Mouse (Mus musculus) left cerebral cortex, adult 2 months (tissue): Measurements from ENCODE around the gene Ydjc. TPM values are rescaled to one million over a fixed set of nuclear protein-coding genes. Genes with fewer than 3 reads are reported as not detected.

Experiments
- DNase-seq, 2 experiments: peaks; one replicate each; pipeline ENCODE4 v3.0.0; 2021 to 2022; ENCODE audit warnings: low spot score in 2 of 2, mixed read lengths in 1 of 2; ENCODE audit errors: extremely low spot score in 1 of 2
- H3K27ac ChIP-seq: fragments of 200-600 bp; 2 replicates; pipeline ENCODE4 v1.8.1; 2022
- H3K4me3 ChIP-seq: fragments of 200-600 bp; 2 replicates; pipeline ENCODE4 v1.8.1; 2022
- CTCF ChIP-seq: fragments of 200-600 bp; IDR thresholded peaks from 2 replicates; pipeline ENCODE4 v1.8.1; 2022; ENCODE audit warnings: antibody characterized with exemption, mild to moderate bottlenecking, moderate library complexity
- intact Hi-C: fragments of 180-260 bp; cut with DNase I; formaldehyde crosslinking; loops from one replicate; pipeline ENCODE4 v1.15.1; 2025
- total RNA-seq, 2 experiments: library from RNA; stranded (reverse); gene quantifications; 2 replicates each; pipeline ENCODE4 v1.2.3; 2021

Gene Ydjc
- total RNA-seq, 2 experiments from 2014 or later = 24.0 to 25.4 TPM

DNA sequence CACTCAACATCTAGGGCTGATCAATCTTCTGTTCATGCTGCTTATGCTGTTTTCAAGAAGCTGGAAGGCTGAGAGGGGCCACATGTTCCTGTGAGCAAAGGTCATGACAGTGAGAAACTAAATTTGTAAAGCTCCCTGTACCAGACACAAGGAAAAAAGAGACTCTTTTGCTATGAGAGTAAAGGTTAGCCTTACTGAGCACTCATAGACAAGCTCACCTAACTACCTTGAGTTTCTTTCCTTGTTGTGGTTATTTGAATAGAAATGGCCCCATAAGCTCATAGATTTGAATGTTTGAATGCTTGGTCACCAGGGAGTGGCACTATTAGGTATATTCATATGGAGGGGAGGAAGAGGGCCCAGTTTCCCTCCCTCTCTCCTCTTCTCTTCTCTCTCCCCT lies 22.8 kb downstream of the Ydjc start:
- TF ChIP-seq CTCF = no peak
- no peak for DNase-seq
- H3K4me3 ChIP-seq = no peak overlapping the region
- no peak overlapping the region for H3K27ac ChIP-seq
- intact Hi-C loops = no loop called here

DNA sequence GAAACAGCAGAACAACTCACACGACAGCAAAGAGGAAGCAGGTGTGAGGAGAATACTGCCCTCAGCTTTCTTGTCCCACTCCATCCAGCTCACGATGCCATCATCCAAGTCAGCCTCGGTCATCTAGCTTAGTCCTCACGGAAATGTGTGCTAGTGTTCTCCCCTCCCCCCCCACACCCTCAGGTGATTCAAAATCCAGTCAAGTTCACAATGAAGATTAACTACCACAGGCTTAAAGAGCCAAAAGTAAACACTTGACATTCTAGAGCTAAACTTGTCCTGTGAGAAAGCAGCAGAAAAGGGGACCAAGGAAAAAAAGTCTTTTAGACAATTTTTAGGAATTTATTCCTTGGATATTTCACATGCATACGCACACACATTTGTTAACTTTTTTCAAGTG lies 23.6 kb downstream of the Ydjc start:
- H3K4me3 ChIP-seq = no peak overlapping the region
- intact Hi-C loops = no loop called here
- no peak for DNase-seq
- H3K27ac ChIP-seq = no peak overlapping the region
- TF ChIP-seq CTCF = no peak

DNA sequence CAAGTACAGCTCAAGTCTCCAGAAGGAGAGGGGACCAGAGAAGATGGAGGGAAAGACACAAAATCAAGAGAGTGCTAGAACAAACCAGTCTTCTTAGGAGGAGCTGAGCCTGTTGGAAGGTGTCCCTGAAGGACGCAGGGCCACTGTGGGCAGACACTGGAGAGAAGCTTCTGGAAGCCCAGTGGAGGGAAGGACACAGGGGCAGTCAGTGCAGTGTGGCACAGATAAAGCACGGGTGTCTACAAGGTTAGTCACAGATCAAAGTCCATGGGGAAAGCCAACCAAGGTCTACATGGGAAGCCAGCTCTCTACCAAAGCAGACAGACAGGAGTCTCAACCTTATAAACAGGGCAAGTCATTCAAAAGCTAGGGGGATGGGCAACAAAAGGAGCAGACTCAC lies 31.3 kb downstream of the Ydjc start:
- no peak for DNase-seq
- Histone ChIP-seq H3K4me3 (no peak overlapping the region), H3K27ac (no peak overlapping the region)
- no peak for TF ChIP-seq CTCF
- intact Hi-C loops = no loop called here

DNA sequence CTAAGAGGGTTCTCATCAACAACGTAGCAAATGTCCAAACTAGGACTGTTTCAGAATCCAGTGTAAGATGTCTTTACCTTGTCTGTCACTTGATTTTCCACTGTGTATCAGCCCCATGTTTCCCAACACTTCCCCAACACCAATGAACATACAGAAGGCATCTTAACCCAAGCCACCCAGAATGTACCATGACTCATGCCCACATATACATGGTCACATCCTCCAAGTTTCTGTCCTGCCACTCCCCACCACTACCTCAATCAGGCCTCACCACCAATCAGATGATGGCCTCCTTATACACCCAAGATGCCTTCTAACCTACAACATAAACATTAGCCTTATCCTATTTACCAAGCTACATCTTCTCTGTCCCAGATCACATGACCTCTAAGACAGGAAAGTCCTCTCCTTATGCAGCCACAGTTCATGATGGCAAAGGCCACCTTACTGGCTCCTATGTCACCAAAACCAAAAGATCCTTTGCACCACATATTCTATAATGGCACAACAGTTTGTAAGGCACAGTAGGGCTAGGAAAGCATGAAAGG lies 33.3 kb downstream of the Ydjc start:
- no peak for TF ChIP-seq CTCF
- intact Hi-C loops = no loop called here
- no peak overlapping the region for H3K27ac ChIP-seq
- no peak for DNase-seq
- no peak overlapping the region for H3K4me3 ChIP-seq

DNA sequence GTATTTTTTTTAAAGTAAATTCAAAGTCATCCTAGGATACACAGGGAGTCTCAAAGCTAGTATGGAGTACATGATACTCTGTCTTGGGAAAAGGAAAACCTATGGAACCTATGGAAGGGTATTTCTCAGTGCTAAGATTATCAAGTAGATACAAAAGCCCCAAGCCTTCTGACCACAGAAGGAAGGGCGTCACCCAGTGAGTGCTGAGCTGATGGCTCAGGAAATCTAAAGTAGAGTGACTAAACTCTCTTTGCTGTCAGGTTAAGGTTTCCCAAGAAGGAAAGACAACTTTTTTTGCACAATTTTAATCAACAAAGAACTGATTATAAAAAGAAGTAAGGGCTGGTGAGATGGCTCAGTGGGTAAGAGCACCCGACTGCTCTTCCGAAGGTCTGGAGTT lies 35.3 kb downstream of the Ydjc start:
- Histone ChIP-seq H3K27ac (no peak overlapping the region), H3K4me3 (no peak overlapping the region)
- intact Hi-C loops = no loop called here
- no peak for TF ChIP-seq CTCF
- no peak for DNase-seq

DNA sequence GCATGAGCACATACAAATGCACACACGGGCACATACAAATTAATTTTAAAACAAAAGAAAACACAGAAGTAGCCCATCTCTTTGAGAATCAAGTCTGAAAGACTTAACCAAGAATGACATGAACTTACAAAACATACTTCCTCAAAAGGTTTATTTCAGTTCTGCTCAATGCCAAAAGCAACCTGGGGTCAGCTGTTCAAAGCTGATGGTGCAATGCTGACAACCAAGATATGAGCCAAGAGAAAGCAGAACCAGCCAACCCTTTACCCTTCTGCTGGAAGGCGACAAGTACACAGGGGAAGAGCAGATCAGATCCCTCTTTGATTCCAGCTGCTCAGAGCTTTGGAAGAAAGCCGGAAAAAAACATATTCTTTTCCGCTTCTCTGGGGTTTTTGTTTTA lies 37.0 kb downstream of the Ydjc start:
- Histone ChIP-seq H3K27ac (no peak overlapping the region), H3K4me3 (no peak overlapping the region)
- intact Hi-C loops = no loop called here
- DNase-seq = no peak
- no peak for TF ChIP-seq CTCF

DNA sequence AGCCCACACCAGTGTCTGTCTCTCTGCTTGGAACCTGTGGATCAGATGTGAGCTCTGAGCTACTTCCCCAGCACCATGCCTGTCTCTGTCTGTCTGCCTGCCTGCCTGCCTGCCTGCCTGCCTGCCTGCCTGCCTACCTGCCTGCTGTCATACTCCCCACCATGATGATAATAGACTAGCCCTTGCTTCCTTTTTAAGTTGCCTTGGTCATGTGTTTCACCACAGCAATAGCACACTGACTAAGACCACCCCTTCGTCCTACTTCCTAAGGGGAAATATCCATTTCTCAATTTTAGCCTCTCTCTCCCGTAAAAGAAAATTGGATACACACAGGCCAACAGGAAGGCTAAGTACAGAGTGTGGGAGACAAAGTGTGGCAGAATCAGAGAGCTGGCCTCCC lies 37.7 kb downstream of the Ydjc start:
- Histone ChIP-seq H3K27ac (no peak overlapping the region), H3K4me3 (no peak overlapping the region)
- intact Hi-C loops = no loop called here
- no peak for TF ChIP-seq CTCF
- DNase-seq = no peak

DNA sequence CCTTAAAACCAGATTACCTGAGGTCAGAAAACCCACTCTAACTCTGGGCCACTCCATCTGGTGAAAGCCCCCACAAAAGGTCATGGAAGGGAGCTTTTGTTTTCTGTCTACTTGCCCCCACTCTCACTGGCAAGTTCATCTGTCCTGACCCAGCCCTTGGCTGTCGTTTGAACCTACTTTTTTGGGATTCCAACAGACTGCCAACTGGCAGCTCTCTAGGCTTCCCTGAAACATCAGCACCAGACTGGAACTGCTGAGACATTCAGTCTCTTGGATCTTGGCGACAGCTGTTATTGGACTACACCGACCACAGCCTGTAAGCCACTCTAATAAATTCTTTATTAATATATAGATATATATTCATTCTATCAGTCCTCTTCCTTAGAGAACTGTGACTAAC lies 38.6 kb downstream of the Ydjc start:
- no peak for TF ChIP-seq CTCF
- Histone ChIP-seq H3K4me3 (no peak overlapping the region), H3K27ac (no peak overlapping the region)
- DNase-seq = no peak
- intact Hi-C loops = no loop called here

DNA sequence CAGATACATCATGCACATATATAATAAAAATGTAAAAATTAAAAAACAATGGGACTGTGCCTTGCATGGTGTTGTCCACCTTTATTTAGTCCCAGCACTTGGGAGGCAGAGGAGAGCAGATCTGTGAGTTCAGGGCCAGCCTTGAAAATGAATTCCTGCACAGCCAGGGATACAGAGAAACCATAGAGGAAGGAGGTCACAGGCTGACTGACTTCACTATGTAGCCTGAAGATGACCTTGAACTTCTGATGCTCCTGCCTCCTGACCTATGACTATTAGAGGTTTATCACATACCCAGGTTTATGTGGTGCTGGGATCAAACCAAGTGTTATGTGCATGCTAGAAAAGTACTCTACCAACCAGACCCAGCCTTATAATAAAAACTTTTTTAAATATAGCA lies 41.1 kb downstream of the Ydjc start:
- DNase-seq = no peak
- TF ChIP-seq CTCF = no peak
- Histone ChIP-seq H3K4me3 (no peak overlapping the region), H3K27ac (no peak overlapping the region)
- intact Hi-C loops = no loop called here

DNA sequence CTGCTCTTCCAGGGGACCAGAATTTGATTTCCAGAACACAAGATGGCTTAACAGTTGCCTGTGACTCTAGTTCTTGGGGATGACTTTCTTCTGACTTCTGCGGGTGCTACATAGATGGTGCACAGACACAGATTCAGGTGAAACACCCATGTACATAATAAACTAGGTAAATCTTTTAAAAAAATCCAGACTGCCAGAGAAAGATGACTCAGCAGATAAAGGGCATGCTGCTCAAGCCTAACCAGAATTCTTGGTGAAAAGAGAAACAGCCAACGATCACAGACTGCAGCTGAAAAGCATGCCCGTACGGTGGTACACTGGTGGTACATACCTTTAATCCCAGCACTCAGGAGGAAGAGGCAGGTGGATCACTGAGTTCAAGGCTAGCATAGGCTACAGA lies 49.4 kb downstream of the Ydjc start:
- no peak for TF ChIP-seq CTCF
- intact Hi-C loops = no loop called here
- Histone ChIP-seq H3K4me3 (no peak overlapping the region), H3K27ac (no peak overlapping the region)
- DNase-seq = no peak

DNA sequence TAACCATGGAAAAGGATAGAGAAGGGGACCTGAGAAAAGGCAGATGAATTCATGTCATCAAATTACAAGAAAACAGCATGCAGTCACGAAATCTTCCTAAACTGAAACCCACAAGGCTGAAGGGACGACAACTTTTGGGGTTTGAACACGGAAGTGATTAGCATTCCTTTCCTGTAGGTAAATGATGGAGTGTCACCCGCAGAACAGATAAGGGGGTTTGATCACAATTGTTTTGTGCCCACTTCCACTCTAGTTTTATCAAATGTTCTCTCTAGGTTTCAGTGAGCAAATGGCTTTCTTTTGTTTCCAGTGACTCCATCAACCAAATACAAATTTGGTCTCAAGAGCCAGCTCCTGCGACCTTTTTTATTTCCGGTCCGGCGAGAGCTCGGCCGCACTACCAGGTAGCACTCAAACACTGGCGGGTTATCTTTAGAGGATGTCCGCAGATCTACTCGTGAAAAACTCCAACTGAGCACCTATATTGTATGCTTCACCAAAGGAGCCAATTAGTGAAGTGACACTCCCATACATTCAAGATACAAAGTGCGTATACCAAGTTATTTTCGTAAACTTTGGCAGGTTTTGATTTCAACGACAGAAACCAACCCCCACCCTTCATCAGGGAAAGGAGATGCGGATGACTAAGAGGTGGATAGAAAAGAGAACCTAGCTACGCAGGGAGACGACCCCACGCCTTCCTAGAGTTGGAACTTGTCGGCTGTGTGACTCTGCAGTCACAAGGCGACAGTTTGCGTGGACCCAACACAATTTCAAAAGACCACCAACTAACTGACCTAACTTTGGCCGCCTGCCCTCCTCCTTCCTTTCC lies 55.9 kb downstream of the Ydjc start:
- intact Hi-C loops = loop anchor here (2.0 kb wide), 1 partner anchor 54 kb away; the partner anchor contains the start of gene Ccdc116
- DNase-seq = no peak
- Histone ChIP-seq H3K4me3 (peak overlapping the region; percentile 94), H3K27ac (peak overlapping the region; percentile 91)
- TF ChIP-seq CTCF = no peak

DNA sequence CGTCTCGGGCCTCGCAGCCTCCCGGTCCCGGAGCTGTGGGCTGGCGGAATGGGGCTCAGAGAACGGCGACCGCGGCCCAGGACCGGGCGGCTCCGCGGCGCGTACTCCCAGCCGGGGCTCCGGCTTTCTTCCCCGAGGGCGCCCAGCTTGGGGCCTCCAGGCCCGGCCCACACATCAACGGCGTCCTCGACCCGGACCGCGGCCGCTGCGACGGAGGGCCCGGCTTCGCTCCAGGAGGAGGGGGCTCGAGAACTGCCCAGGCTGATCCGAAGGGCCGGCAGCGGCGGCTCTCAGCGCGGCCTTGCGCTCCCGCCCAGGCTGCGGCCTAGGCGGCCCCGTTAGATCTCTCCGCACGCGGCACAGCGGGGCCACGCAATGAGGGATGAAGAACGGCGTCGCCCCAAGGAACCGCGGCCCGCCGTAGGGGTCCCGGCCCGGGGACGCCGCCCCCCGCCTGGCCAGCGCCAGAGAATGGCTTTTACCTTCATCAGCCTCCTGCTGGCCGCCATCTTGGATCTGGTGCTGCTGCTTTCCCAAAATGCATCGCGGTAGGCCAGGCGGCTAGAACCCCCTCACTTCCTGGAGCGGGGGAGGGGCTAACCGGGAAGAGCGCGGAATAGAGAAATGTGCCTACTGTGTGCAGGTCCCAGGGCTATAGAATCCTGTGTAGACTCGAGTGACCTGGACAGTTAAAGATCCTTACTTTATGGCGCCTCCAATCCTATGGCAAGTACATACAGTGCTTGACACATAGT lies 56.7 kb downstream of the Ydjc start:
- intact Hi-C loops = loop anchor here (2.0 kb wide), 1 partner anchor 54 kb away; the partner anchor contains the start of gene Ccdc116
- DNase-seq = peak; percentile 85
- TF ChIP-seq CTCF = no peak

More for the DNA sequence above, 56.7 kb downstream of the Ydjc start:
- peak overlapping the region; percentile 94 for H3K4me3 ChIP-seq
- peak overlapping the region; percentile 91 for H3K27ac ChIP-seq
